Mouse (Mus musculus): ENCODE measurements around the gene Rapgefl1. TPM values are rescaled to one million over a fixed set of nuclear protein-coding genes. Genes with fewer than 3 reads are reported as not detected.

Gene Rapgefl1
- total RNA-seq, 2 experiments from 2014 or later, result 121 to 122 TPM

DNA sequence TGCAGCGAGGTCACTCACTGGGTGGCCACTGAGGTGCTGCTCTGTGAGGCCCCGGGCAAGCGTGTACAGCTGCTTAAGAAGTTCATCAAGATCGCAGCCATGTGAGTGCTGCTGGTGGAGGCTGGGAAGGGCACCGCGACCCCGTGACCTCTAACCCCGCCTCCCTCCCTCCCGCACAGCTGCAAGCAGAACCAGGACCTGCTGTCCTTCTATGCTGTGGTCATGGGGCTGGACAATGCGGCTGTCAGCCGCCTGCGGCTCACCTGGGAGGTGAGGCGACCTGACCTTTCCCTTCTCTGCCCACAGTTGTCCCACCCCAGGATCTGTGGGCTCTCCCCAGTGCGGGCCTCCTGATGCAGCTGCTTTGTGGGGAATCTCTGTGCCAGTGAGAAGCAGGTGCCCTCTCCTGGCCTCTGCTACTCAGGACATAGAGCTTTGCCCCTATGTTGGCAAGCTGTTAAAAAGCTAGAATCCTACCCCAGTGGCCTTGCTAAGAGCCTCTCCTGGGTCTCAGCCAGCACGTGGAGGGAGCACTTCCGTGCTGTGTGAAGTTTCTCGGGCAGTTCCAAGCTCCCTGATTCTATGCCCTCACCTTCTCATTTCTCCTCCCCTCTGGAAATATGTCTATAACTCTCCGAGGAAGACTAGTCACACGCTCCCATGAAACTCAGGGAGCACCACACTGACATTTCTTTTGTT is 12.8 kb downstream of the Rapgefl1 start:
- intact Hi-C loops (cut with DNase I), result no loop called here
- DNase-seq (ENCODE audit: extremely low spot score in 1 of 2, low spot score in 2 of 2), result no peak

DNA sequence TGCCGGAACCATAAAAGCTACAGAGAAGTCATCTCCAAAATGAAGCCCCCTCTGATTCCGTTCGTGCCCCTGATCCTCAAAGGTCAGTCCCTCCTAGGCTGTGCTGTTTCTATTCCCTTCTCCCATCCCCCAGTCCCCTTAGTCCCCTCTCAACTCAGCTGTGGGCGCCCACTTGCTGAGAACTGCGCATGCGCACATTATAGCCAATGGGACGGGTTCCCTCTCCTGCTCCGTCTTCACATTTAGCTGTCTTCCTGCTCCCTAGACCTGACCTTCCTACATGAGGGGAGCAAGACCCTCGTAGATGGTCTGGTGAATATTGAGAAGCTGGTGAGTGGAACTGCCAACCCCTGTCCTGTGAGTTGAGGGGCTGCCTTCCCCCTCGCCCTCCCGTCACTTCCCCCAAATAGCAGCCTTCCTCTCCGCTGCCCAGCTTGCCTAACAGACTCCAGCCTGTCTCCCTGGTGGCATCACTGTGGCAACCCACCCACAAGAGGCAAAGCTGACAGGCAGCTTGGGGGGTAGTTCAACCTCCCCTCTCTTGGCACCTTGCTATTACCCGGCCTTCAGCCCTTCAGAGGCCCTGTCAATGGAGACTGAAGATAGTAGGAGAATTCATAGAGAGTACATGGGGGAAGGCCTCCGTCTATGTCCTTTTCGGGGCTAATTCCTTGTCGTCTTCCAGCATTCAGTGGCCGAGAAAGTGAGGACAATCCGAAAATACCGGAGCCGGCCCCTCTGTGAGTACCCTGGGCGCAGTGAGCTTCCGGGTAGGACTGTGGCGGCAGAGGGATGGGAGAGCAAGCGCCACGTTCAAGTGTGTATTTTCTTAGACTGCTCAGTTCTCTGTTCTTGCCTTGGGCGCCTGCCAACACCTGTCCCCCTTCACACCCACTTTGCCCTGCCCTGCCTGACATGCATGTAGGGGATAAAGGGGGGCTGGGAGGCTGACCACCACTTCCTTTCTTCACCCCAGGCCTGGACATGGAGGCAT is 13.8 kb downstream of the Rapgefl1 start:
- no peak for DNase-seq (ENCODE audit: extremely low spot score in 1 of 2, low spot score in 2 of 2)
- intact Hi-C loops (cut with DNase I), result no loop called here

DNA sequence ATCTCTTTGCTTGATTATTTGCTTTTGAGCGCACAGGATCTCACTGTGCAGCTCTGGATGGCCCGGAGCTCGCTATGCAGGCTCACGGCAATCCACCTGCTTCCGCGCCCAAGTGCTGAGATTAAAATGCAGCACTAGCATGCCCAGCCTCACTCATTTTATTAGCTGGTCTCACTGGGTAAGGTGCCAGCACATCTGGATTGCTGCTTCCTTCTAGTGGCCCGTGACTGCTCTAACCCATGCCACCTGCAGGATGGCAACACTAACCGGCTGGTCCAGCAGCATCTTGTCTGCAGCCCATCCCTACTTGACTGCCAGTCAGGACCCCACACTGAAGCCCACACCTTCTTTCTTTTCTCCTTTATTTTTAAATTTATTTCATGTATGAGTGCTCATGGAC is 17.5 kb downstream of the Rapgefl1 start:
- DNase-seq (ENCODE audit: extremely low spot score in 1 of 2, low spot score in 2 of 2), result no peak
- intact Hi-C loops (cut with DNase I), result no loop called here

DNA sequence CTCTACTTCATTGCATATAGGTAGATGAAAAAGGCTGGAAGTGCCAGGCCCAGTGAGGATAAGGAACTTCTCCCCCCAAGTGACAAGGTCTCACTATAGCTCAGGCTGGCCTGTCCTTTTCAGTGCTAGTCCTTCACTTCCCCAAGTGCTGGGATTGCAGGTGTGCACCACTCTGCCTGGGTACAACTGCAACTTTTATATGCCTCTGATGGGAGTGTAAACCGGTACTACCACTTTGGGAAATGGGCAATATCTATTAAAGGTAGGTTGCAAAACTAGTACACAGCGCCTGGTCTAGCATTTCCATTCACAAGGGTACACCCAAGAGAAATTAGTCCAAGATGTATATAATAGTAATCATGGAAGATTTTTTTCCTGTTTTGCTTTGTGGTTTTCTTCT is 18.1 kb downstream of the Rapgefl1 start:
- no peak for DNase-seq (ENCODE audit: extremely low spot score in 1 of 2, low spot score in 2 of 2)
- intact Hi-C loops (cut with DNase I), result no loop called here

DNA sequence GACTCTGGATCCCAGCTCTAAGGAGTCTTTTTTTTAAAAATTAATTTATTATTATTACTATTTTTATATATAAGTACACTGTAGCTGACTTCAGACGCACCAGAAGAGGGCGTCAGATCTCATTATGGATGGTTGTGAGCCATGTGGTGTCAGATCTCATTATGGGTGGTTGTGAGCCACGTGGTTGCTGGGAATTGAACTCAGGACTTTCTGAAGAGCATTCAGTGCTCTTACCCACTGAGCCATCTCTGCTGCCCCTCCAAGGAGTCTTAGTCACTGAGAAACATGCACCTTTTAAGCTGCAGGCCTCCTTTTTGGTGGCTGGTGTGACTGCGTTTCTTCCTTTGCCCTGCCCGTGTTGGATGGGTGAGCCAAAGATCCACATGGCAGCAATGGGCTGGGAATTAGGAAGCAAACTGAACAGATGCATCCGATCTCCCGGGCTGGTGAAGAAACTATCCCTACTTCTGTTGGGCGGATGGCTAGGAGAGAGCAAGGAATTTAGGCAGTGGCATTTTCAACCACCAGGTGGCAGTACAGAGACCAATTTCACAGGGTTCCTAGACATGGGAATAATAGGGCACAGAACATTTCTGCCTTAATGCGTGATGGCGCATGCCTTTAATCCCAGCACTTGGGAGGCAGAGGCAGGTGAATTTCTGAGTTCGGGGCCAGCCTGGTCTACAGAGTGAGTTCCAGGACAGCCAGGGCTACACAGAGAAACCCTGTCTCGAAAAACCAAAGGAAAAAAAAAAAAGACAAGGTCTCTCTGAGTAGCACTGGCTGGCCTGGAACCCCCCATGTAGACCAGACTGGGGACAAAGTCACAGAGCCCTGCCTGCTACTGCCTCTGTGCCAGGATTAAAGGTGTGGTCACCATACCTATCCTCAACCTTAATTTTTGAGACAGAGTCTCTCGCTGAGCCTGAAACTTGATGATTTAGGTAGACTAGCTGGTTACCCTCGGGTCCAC is 22.5 kb downstream of the Rapgefl1 start:
- peak; percentile 82 to 84 for DNase-seq (ENCODE audit: extremely low spot score in 1 of 2, low spot score in 2 of 2)
- intact Hi-C loops (cut with DNase I), result no loop called here

DNA sequence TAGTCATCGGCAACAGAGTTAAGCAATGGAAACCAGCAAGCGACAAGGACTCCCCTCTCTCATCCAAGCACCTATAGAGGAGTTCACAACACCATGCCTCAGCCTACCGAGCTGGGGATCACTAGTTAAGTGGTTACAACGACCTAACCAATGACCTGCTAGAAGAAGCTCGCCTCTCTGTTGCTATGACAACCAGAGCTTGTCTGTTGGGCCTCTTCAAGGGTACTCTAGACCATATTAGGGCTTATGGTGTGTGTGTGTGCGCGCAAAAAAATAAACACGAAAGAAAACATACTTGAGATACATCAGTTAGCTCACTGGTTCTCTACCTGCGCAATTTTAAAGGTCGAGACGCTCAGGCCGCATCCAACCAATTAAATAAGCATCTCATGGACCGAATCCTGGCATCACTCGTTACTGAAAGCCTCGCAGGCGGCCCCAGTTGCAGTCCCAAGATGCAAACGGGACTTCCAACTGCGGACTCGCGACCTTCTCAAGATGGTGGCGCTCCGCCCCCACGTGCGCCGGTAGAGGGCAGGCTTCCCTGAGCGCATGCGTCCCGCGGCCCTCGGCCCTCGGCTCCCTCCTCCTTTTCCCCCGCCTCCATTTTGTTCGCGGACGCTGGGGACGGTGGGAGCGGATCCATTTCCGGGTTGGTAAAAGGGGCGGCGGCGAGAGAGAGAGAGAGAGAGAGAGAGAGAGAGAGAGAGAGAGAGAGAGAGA is 26.6 kb downstream of the Rapgefl1 start, which contains the start of gene Wipf2:
Wipf2 (plus strand) TSS at position 611 of the 723 bp plus-strand sequence.
- intact Hi-C loops (cut with DNase I), result loop anchor here (5.0 kb wide), 1 partner anchor 44 kb away; the partner anchor contains the start of gene Cdc6
- peak; percentile 94 to 98 for DNase-seq (ENCODE audit: extremely low spot score in 1 of 2, low spot score in 2 of 2)

DNA sequence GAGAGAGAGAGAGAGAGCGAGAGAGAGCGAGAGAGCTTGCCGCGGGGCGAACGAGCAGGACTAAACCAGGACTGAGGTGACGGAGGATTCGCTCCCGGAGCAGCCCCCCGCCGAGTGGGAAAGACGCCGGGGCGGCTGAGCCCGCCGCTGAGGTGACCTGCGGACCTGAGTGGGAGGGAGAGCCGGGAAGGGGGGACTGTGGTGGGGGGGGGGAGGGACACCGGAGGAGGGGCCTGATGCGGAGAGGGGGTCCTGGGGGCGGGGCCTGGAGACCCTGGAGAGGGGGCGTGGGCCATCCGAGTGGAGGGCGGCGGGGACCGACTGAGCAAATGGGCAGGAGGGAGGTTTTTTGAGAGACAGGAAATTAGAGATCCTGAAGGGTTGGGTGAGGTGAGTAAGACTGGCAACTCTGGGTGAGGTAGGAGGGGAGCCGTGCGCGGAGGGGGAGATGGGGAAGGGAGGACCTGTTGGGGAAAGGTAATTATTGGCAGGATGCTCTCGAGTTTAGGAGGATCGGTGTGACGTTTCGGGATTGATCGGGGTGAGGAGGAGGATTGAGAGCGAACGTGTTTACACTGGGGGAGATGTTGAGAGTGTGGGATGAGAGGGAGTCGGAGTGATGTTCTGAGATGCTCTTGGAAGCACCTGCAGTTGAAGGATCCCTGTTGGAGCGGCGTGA is 27.3 kb downstream of the Rapgefl1 start:
- intact Hi-C loops (cut with DNase I), result loop anchor here (5.0 kb wide), 1 partner anchor 43 kb away; the partner anchor contains the start of gene Cdc6
- peak; percentile 46 to 83 for DNase-seq (ENCODE audit: extremely low spot score in 1 of 2, low spot score in 2 of 2)

DNA sequence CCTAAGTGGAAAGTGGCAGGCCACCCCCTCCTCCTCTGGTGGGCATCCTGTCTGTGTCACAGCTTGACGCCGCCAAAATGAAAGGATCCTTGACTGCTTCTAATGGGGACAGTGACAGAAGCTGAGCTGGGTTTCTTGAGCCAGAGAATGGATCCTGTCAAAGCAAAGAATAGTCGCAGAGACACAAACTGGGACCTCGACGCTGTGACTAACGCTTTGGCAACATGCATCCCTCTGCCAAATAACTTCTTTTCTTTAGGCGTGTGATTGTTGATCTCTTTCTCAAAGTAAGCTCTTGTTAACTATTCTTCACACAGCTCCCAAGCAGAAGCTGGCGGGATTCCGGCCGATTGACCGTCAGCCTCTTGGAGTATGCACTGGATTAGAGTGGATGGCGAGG is 30.7 kb downstream of the Rapgefl1 start:
- intact Hi-C loops (cut with DNase I), result no loop called here
- no peak for DNase-seq (ENCODE audit: extremely low spot score in 1 of 2, low spot score in 2 of 2)

DNA sequence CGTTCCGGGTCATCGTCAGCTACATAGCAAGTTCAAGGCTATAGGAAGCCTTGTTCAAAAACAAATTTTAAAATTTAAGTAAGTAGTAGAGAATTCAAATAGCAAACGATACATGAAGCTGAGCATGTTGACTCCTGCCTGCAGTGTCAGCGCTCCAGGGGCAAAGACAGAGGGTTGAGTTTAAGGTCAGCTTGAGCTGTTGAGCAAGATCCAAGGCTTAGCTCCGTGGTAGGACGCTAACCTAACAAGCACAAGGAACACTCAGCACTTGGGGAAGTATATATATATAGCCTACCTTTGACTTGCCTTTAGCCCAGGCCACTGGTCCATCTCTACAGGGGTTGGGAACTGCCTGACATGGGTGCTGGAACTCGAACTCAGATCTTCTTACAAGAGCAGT is 33.3 kb downstream of the Rapgefl1 start:
- intact Hi-C loops (cut with DNase I), result no loop called here
- DNase-seq (ENCODE audit: extremely low spot score in 1 of 2, low spot score in 2 of 2), result no peak

DNA sequence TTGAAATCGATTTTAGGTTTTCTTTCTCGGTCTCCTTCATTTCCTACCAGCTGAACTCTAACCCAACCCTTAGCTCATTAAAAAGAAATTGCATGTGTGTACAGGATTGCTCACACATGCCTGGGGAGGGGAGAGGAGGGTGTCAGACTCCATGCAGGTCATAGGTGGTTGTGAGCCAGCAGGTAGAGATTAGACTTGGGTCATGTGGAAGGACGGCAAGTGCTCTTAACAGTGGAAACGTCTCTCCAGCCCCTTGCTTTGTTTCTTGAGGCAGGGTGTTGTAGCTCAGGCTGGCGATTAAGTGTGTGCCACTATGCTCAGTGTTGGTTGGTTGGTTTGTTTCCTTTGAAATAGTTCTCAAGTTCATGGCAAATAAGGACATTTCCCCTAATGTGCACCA is 34.2 kb downstream of the Rapgefl1 start:
- DNase-seq (ENCODE audit: extremely low spot score in 1 of 2, low spot score in 2 of 2), result no peak
- intact Hi-C loops (cut with DNase I), result no loop called here

DNA sequence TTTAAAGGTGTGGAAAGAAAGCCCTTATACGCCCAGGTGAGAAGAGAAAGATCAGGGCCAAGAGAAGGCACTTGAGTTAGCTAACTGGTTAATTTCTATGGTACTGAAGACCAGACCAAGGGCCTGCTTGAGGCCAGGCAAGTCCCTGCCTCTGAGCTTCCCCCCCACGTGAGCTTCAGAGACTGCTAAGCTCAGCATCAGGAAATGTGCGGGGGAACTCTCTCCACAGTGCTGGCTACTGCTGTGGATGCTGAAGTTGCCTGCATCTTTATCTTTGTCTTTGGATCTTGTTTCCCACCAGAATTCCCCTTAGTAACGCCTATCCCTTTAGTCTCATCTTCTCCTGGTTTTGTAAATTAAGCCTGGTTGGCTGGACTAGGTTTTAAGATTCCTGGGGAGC is 34.8 kb downstream of the Rapgefl1 start:
- no peak for DNase-seq (ENCODE audit: extremely low spot score in 1 of 2, low spot score in 2 of 2)
- intact Hi-C loops (cut with DNase I), result no loop called here

DNA sequence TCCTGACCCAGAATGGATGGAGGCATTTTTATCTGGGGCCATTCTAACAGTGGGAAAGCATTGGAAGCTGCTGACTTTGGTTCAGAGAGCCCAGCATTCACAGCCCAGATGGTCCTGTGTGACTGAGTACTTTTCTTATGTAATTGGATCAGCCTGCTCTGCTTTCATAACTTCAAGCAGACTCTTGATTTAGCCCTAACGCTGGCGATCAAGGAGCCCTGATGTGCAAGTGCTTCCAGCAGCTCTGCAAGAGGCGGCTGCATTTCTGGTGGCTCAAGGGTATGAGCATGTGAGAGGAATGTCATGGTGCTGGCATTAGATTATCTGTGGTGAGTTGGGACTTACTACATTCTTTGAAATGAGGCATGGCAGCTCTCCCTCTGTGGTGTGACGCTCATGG is 35.5 kb downstream of the Rapgefl1 start:
- DNase-seq (ENCODE audit: extremely low spot score in 1 of 2, low spot score in 2 of 2), result peak; percentile 49 to 56
- intact Hi-C loops (cut with DNase I), result no loop called here

DNA sequence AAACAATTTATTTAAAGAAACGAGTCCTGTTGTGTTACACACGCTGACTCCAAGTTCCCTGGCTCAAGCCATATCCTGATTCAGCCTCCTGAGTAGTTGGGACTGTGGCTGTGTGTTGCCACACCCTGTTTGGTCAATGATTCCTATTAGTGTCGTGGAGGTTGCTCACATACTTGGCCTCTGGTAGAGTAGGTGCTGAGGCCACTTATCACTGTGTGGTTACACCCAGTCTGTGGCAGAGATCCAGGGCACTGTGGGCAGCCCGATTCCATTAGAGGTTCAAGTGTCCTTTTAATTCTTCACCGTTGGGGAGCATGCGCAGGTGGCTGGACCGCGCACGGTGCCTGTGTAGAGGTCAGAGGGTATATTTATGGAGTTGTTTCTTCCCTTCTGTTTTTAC is 37.3 kb downstream of the Rapgefl1 start:
- no peak for DNase-seq (ENCODE audit: extremely low spot score in 1 of 2, low spot score in 2 of 2)
- intact Hi-C loops (cut with DNase I), result no loop called here

DNA sequence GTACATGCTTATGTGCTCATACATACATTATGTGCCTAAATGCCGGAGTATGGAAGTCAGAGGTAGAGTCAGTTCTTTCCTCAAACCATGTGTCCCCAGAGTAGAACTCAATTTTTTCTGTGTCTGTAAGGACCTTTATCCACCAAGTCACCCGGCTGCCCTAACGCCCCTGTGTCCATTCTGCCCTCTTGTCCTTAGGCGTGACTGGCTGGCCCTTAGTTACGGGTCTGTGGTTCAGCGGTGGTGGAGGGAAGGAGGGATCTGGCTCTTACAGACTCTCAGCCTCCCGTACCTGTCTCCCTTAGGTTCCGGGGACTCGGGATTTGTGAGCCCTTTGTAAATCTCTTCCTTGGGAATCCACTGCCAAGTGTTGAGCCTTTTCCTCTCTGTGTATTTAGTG is 40.4 kb downstream of the Rapgefl1 start:
- intact Hi-C loops (cut with DNase I), result no loop called here
- no peak for DNase-seq (ENCODE audit: extremely low spot score in 1 of 2, low spot score in 2 of 2)

DNA sequence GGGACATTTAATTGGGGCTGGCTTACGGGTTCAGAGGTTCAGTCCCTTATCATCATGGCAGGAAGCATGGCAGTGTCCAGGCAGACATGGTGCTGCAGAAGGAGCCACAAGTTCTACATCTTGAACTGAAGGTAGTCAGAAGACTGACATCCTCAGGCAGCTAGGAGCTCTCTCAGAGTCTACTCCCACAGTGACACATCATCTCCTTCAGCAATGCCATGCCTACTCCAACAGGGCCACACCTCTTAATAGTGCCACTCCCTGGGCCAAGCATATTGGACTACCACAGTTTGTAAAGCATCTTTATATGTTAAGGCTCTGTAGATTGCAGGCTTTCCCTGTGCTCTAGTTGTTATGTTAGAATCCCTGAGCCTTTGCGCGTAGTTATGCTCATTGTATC is 51.1 kb downstream of the Rapgefl1 start:
- DNase-seq (ENCODE audit: extremely low spot score in 1 of 2, low spot score in 2 of 2), result no peak
- intact Hi-C loops (cut with DNase I), result no loop called here

DNA sequence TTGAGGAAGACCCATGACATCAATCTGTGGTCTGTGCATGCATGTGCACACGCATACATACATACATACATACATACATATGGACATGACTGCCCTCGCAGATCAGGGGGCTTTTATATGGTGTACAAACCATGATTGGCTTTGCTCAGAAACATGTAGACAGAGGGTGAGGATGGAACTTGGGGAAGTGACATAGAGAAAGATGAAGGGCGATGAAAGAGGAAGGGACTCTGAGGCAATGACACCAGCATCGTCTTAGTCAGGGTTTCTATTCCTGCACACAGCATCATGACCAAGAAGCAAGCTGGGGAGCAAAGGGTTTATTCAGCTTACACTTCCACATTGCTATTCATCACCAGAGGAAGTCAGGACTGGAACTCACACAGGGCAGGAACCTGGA is 52.5 kb downstream of the Rapgefl1 start:
- DNase-seq (ENCODE audit: extremely low spot score in 1 of 2, low spot score in 2 of 2), result no peak
- intact Hi-C loops (cut with DNase I), result no loop called here

DNA sequence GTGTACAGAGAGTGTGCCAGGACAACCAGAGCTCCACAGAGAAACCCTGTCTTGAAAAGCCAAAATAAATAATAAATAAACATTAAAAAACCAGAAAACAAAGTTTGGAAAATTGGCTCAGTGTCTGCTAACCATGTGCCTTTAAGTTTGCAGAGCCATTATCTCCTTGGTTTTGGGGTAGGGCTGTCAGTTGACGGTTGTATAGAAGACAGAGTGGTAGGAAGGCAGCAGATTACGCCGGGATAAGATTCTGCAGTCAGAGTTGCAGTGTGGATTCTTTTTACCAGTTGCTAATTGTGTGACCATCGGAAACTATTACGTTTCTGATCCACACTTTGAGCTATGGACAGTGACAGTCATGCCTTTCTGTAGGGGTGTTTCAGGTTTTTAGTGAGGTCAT is 53.4 kb downstream of the Rapgefl1 start:
- no peak for DNase-seq (ENCODE audit: extremely low spot score in 1 of 2, low spot score in 2 of 2)
- intact Hi-C loops (cut with DNase I), result no loop called here

DNA sequence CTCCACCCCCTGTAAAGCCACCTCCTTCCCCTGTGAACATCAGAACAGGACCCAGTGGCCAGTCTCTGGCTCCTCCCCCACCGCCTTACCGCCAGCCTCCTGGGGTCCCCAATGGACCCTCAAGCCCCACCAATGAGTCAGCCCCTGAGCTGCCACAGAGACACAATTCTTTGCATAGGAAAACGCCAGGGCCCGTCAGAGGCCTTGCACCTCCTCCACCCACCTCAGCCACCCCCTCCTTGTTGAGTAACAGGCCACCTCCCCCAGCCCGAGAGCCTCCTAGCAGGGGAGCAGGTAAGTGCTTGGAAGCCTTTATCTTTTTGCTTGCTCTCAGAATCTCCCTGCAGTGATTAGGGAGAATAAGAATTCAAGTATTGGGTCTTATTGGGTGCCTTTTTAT is 55.8 kb downstream of the Rapgefl1 start:
- intact Hi-C loops (cut with DNase I), result no loop called here
- no peak for DNase-seq (ENCODE audit: extremely low spot score in 1 of 2, low spot score in 2 of 2)
